Mouse (Mus musculus) granulocyte monocyte progenitor cell, adult 5-6 weeks (primary cell): ENCODE measurements around the gene Kbtbd13. TPM values are rescaled to one million over a fixed set of nuclear protein-coding genes. Genes with fewer than 3 reads are reported as not detected.

ENCODE experiments used
- ATAC-seq: replicated peaks from 2 replicates; pipeline ENCODE4 v1.8.0; 2016; ENCODE audit warnings: mild to moderate bottlenecking, moderate TSS enrichment, inconsistent platforms; ENCODE audit not compliant: poor library complexity, severe bottlenecking
- total RNA-seq, 2 experiments: library from RNA; stranded (forward) in 1 of 2; stranded (reverse) in 1 of 2; fragments of 200-712, 200-1000 nt in 1 of 2; fragments of >200 nt in 1 of 2; fragmentation: Nextera tagmentation in 1 of 2; gene quantifications; 2 replicates each; pipeline ENCODE4 v1.2.3; 2014 to 2017

Gene Kbtbd13
- total RNA-seq, 2 experiments from 2014 or later = 0.31 TPM; not detected in 1

GRCm38 (mm10) chr9:65398279-65398678 lies 6.8 kb upstream of the Kbtbd13 start, which contains the start of gene Rasl12:
TSS of gene Rasl12 (plus strand) at chr9:65398506.
- ATAC-seq = peak; percentile 96

- ATAC-seq = no peak
Observed at GRCm38 (mm10) chr9:65394360-65394759, 2.9 kb upstream of the Kbtbd13 start.

GRCm38 (mm10) chr9:65393606-65394005 lies 2.2 kb upstream of the Kbtbd13 start:
- ATAC-seq = no peak

- ATAC-seq = peak; percentile 60
Observed at GRCm38 (mm10) chr9:65392638-65393364, 1.3 kb upstream of the Kbtbd13 start.

GRCm38 (mm10) chr9:65390752-65391612 lies 470 bp downstream of the Kbtbd13 start:
- ATAC-seq = peak; percentile 68

- ATAC-seq = no peak
Observed at GRCm38 (mm10) chr9:65386373-65387140, 4.9 kb downstream of the Kbtbd13 start.

- no peak for ATAC-seq
Observed at GRCm38 (mm10) chr9:65384276-65384675, 7.2 kb downstream of the Kbtbd13 start.

- ATAC-seq = no peak
Observed at GRCm38 (mm10) chr9:65382751-65383097, 8.7 kb downstream of the Kbtbd13 start.

- ATAC-seq = no peak
Observed at GRCm38 (mm10) chr9:65382031-65382750, 9.3 kb downstream of the Kbtbd13 start.

- ATAC-seq = no peak
Observed at GRCm38 (mm10) chr9:65381017-65381590, 10.3 kb downstream of the Kbtbd13 start.

- no peak for ATAC-seq
Observed at GRCm38 (mm10) chr9:65375163-65375934, 16.1 kb downstream of the Kbtbd13 start.

GRCm38 (mm10) chr9:65374468-65375162 lies 16.8 kb downstream of the Kbtbd13 start:
- no peak for ATAC-seq

- ATAC-seq = no peak
Observed at GRCm38 (mm10) chr9:65372449-65372848, 19.0 kb downstream of the Kbtbd13 start.

- no peak for ATAC-seq
Observed at GRCm38 (mm10) chr9:65371756-65372155, 19.7 kb downstream of the Kbtbd13 start.

- no peak for ATAC-seq
Observed at GRCm38 (mm10) chr9:65365721-65366120, 25.7 kb downstream of the Kbtbd13 start.

- no peak for ATAC-seq
Observed at GRCm38 (mm10) chr9:65363684-65364083, 27.8 kb downstream of the Kbtbd13 start.

GRCm38 (mm10) chr9:65360641-65361448 lies 30.6 kb downstream of the Kbtbd13 start, which contains the start of gene Ubap1l:
TSS of gene Ubap1l (plus strand) at chr9:65361041.
- no peak for ATAC-seq
